Mouse (Mus musculus): Measurements from ENCODE around the gene Mlh3. TPM values are rescaled to one million over a fixed set of nuclear protein-coding genes. Genes with fewer than 3 reads are reported as not detected.
A peak's percentile ranks its signal among the peaks of the same experiment; 100 is the strongest.
"Not testable (repeated sequence)": the region's sequence is repeated elsewhere in the genome, so short reads cannot be mapped to it uniquely, and the experiment has no call there.

The Mlh3 gene
- polyA plus RNA-seq, 1 experiment from 2014 or later, result 6.8 TPM

DNA sequence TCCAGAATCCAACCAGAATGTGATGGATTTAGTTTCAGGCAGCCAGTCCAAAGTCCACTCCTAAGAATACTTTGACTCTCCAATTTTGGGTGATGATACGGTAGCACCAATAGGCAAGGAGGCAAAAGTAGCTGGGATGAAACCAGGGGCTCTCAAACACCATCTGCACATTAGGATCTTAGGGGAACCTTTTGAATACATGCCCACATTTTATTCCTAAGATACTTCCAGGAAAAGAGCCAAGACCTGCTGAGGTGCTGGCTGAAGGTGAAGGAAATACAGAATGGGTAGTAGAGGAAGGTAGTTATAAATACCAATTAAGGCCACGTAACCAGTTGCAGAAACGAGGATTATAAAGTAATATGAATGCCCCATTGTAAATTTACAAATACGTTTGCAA lies 11.4 kb upstream of the Mlh3 start:
- DNase-seq (ENCODE audit: low spot score), result not testable (repeated sequence)

DNA sequence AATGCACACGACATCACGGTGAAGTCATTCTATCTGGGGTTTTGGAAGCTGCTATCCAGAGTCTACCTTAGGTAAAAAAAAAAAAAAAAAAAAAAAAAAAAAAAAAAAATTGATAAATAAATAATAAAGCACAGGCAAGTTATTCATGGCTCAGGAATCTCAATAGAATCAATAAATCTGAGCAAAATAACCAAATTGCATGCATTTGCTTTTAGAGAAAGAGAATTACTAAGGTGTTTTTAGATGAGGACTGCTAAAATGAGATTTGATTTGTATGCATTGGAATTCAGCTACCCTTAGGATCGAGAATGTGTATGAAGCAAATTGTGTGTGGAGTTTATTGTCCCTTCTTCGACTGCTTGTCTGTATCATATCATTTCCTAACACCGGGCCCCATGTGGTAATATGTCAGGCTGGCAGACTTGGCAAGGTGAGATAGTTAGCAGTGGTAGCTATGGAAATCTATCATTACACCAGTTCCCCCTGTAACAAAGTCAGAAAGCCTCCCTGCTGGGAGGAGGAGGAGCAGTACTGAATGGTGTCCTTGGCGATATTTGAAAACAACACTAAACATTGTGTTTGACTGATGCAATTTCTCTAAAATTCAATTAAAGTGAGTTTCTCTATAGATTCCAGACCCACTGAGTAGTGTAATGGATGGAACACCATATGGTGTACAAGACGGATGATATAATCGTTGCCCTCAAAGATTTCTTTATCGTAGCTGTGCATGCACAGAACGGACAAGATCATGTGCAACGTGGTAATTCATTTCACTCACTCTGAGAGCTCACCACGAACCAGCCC lies 10.6 kb upstream of the Mlh3 start:
- no peak for DNase-seq (ENCODE audit: low spot score)

DNA sequence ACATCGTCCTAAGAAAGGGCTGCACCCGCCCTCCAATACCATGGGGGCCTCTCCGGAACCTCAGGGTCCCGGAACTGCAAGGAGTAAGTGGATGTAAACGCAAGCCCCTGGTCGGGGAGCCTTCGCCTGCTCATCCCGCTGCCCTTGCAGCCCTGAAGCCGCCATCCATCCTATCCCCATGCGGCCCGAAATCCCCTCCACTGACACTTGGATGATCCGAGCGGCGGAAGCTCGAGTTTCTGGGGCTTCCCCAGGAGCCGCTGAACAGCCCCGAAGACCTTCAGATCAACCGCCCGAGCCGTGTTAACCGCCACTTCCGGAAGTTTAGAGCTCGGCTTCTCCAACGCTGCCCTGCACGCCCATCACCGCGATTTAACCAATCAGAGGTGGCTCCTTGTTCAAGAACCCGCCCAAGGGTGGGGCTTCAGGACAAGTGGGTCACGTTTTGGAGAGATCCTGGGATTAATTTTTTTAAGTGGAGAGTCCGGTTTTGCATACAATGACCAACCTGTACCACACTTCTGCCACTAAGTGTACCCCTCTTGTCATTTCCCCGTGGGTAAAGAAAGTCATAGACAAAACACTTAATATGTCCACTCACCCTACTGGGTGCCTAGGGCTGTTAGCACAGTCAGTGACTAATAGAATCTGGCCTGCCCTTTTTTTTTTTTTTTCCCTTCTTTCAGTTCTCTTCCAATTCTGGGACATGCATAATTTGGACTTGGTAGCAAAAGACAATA lies 9.9 kb upstream of the Mlh3 start:
- DNase-seq (ENCODE audit: low spot score), result peak; percentile 97

DNA sequence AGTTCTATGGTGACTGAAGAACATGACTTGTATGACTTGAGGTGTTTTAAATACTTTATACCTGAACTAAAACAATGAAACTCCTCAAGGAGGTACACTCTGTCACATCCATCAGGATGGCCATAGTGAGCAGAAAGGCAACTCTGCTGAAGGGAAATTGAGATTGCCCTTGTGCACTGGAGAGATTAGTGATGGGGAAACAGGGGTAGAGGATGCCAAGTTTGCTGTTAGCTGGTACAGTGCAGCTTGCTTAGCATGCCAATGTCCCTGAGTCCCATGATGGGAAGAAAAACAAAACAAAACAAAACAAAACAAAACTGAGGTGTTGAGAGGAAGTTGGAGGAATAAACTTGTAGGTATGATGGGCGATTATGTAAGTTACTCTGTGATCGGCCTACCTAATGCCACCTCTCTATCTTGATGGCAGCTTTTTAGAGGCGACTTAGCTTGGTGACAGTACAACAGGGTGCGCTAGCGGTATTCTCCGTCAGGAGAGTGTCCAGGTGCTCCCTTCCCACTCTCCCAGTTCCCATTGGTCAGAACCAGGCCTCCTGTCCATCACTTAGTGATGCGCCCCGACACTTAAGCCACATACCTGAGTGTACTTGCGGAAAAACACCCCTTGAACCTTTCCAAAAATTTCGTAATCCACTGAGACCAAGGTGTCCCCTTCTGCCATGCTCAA lies 9.1 kb upstream of the Mlh3 start:
- DNase-seq (ENCODE audit: low spot score), result no peak

DNA sequence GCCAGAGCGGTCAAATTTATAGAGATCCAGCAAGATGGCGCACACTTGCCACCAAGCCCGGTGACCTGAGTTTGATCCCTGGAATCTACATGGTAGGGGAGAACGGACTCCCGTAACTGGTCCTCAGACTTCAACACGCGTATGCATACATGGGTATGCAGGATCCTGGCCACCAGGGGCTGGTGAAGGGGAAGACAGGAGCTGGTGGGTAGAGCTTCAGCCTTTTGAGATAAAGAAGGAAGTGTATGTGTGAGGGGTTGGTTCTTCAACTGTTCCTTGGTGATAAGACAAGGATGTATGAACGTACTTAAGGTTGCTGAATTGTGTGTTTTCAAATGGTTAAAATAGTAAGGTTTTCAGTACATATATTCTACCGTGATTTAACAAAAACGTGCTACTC lies 8.5 kb upstream of the Mlh3 start:
- peak; percentile 21 for DNase-seq (ENCODE audit: low spot score)

DNA sequence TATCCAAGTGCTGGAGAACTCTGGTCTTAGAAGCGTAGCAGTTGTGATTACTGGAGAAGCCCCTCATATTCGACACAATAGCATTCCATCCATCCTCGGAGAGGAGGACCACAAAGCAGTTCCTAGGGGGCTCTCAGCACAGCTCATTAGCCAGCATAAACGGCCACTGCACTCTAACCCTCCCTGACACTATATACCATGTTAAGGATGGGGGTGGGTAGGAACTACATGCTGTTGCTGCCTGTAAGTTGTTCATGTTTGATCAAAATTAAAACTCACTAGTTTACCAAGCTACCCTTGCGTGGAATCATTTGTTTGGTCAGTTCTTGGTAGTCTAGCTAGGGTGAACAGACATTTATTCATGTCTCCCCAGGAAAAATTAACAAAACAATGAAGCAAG lies 5.9 kb upstream of the Mlh3 start:
- DNase-seq (ENCODE audit: low spot score), result no peak

DNA sequence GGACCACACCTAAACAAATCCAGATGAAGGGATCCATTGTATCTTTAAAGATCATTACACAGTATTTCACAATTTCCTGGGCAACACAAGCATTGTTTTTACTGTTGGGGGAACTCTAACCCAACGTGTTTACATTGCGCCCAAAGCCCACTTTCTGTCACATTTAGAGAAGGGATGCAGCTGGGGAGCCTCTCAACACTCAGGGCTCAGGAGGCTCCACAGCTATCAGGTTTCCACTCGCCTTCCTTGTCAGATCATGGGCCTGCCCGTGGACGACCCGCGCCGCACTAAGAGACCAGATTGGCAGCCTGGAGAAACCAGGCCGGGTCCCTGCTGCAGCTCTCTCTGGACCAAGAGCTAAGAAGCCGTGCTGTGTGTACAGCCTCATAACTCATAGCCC lies 3.1 kb upstream of the Mlh3 start:
- no peak for DNase-seq (ENCODE audit: low spot score)

DNA sequence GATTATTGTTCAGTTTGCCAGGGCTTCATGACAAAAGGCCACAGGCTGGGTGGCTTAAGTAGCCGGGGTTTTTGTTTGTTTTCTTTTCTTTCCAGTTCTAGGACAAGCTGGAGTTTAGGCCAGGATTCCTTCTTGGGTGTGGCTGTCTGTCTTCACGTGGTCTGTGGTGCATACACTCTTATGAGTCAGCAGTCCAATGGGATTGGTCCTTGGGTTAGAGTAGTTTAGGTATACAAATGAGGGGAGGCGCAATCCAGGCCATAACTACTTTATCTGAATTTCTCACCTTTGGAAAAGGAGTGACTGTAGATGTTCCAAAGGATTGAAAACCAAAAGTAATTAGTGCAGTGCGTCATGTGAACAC lies 1.4 kb upstream of the Mlh3 start:
- no peak for DNase-seq (ENCODE audit: low spot score)

DNA sequence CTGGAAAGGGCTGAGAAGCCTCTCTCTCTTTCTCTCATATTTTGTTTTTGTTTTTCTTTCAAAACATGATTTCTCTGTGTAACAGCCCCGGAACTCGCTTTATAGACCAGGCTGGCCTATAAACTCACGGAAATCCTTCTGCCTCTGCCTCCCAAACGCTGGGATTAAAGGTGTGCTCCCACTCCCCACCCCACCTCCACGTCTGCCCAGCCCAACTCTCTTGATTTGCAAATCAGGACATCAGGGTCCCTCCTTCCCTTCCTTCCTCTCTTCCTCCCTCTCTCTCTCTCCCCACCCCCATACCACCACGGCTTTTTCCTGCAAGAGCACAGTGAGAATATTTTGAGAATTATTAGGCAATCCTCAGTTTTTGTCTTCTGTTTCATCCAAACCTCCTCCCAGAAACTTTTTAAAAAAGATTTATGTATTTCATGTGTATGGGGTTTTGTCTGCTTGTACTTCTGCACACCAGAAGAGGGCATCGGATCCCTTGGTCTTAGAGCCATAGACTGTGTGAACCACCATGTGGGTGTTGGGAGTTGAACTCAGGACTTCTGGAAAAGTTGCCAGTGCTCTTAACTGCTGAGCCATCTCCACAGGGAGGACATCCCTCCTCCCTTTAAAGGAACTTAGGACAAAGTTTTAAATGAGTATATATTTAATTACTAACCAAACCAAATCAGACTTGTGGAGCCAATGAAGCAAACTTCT lies 888 bp upstream of the Mlh3 start:
- DNase-seq (ENCODE audit: low spot score), result no peak

DNA sequence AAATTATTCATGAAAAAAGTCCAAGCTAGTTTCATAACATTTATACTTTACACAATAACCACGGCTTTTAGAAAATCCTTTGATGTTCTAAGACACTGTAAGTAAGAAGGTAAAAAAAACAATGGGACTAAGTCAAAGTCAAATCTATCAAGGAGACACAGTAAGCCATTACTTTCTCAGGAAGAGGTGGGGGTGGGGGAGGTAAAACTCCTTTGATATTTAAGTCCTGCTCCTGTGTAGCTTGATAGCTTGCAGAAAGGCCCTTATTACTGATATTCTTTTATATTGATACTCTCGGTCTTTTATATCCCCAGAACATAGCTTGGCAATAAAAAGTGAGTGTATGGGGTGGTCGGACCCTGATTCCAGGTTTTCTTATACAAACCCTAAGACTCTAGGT lies 578 bp downstream of the Mlh3 start:
- DNase-seq (ENCODE audit: low spot score), result no peak

DNA sequence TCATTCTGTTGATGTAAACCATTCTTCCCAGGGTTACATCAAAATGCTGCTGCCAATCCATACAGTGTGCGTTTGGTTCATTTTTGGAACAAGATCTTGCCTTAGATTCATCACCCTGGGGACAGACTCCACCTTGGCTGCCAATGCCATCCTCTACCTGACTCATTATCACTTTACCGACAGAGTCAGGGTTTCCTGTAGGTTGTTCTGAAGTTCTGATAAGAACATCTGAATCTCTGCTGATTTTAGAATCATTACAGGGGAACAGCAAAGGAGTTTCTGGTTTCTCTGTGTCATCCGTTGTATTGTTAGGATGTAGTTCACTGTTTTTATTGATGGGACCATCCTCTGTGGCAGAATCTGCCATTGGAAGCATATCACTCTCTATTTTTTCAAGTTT lies 4.2 kb downstream of the Mlh3 start:
- DNase-seq (ENCODE audit: low spot score), result no peak

DNA sequence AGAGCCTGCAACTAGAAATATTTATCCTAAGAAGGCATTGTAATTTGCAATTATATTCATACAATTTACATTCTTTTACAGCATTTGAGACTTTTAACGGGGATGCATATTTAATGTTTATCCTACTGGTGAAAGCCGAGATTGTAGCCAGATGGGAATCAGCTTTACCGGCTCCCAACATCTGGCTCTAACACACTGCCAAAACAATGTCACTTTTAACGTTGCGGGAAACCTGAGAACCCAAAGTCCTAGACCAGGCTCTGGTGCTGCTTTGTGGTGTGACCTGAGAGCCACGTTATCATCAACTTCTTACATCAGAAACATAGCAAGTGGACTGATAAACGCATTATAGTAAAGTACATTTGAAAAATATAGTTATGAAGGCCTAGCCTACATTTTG lies 5.5 kb downstream of the Mlh3 start:
- DNase-seq (ENCODE audit: low spot score), result no peak

DNA sequence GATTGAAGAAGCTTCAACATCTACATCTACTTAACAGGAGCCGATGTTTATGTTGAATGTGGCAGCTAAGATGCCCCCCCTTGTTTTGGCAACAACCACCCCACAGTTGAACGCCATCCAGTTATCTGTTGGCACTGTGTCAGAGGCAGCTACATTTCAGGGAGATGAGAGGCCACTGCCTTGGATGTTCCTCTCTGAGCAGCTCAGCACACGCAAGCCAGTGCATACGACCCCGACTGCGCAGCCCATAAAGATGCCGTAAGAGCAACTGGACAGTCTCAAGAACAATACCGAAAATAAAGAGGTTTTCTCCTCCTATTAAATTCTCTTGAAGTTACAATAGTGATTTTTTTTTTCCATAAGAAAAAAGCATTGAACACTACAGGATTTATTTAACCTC lies 5.9 kb downstream of the Mlh3 start:
- DNase-seq (ENCODE audit: low spot score), result no peak

DNA sequence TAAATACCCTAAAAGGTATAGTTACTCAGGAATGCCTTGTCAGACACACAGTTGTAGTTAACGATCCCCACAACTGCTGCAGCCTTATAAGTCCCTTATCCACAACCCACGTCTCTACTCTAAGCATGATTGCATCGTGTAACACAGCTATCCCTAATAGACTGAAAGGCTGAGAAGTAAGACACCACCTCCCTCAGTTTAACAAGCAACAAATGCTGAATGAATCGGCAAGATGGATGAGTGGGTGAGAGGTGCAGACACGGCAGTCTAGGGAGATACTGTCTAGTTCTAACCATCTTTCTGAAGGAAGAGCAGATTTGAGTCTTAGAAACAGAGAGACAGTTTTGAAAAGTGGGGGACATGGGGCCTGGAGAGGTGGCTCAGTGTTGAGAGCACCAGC lies 7.2 kb downstream of the Mlh3 start:
- DNase-seq (ENCODE audit: low spot score), result no peak

DNA sequence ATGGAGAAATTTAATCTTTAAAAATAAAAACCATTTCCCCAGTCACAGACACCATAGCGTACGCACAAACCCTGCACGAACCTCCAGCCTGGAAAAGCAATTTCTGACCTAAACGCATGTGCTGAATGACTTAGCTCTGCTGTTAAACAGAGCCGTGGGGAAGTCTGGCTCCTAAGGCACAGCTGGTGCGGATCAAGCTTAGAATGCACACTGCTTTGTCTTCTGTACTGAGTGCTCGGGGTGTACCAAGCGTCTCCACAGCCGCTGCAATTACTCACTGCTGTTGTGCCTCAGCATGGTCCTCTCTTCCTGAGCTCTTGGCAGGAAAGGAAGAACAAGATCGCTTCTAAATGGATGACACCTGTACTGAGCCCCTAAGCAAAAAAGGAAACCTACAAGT lies 7.9 kb downstream of the Mlh3 start:
- no peak for DNase-seq (ENCODE audit: low spot score)

DNA sequence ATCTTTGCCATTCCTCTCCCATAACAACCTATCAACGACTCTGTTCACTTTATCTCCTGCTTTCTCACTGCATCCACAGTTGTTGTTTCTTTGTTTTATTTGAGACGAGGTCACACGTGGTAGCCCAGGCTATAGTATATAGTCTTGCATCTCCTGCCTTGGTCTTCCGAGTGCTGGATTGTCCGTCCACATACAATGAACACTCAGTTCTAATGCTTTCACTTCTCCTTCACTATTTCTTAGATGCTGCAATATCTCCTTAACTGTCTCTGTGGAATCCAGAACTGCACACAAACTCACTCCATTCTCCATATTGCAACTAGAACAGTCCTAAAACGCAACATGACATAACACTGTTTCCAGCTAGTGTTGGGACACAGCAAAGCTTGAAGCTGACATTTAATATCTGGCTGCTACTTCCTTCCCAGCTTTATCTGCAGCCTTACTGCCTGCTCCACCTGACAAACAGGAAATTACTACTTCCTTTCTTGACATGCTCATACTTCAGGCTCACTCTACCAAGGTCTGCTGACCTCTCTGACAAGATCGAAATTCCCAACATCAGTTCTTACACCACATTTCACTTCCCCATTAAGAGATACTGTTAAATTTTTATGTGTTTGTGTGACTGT lies 13.3 kb downstream of the Mlh3 start:
- no peak for DNase-seq (ENCODE audit: low spot score)

DNA sequence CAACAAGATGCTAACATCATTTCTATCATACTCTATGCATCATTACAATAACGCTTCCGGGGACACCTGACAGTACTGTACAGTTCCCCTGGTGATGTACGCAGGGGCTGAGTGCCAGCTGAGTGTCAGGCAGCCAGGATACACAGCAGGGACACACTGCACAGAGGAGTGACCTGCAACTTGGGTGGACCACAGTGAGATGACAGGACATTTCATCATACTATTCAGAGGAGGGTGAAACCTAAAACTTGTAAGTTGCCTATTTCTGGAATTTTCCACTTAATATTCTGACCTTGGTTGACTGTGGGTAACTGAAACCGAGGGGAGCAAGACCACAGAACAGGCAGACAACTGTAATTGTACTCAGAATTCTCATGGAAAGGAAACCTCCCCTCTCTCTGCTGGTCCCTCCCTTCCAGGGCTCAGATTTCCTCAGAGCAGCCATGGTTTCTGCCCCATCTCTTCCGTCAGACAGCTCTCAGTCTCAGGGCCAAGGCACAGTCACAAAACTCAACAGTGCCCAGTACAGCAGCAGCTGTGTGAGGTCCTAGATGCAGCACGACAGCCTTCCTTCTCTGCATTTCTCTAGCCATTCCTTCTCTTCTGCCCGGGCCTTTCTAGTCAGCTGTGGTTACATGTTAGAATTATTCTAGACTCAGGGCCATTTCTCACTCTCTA lies 14.2 kb downstream of the Mlh3 start:
- DNase-seq (ENCODE audit: low spot score), result no peak

DNA sequence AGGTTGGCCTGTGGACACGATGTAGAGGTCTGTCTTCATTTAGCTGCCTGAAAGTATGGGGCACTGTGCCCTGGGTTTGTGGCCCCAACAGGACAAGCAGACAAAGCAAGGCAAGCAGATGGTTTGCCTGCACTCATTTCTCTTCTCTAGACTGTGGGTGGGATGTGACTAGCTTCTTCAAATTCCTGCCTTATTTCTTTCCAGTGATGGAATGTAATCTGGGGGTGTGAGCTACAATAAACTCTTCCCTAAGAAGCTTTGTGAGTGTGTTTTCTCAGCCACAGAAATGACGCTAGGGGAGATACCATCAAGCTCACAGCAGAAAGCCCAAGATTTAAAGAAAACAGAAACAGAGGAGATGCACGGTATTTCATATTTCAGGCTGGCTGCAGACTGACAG lies 18.3 kb downstream of the Mlh3 start:
- no peak for DNase-seq (ENCODE audit: low spot score)

DNA sequence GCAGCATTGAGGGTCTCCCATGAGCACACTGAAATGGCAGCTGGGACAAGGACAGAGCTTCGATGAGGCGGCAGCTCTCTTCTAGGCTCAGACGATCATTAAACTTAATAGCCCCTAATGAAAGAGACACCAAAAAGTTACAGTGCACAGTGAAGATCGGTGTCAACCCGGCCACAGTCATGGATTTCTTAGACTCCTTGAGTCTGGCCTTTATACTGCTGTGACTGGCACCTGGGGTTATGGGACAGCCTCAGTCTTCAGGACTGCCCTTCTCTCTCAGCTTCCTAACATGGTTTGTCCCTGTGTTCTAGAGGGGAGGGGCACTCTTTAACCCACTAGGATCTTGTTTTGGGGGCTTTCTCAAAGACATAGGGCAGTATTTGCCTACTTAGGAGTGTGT lies 32.8 kb downstream of the Mlh3 start:
- no peak for DNase-seq (ENCODE audit: low spot score)

DNA sequence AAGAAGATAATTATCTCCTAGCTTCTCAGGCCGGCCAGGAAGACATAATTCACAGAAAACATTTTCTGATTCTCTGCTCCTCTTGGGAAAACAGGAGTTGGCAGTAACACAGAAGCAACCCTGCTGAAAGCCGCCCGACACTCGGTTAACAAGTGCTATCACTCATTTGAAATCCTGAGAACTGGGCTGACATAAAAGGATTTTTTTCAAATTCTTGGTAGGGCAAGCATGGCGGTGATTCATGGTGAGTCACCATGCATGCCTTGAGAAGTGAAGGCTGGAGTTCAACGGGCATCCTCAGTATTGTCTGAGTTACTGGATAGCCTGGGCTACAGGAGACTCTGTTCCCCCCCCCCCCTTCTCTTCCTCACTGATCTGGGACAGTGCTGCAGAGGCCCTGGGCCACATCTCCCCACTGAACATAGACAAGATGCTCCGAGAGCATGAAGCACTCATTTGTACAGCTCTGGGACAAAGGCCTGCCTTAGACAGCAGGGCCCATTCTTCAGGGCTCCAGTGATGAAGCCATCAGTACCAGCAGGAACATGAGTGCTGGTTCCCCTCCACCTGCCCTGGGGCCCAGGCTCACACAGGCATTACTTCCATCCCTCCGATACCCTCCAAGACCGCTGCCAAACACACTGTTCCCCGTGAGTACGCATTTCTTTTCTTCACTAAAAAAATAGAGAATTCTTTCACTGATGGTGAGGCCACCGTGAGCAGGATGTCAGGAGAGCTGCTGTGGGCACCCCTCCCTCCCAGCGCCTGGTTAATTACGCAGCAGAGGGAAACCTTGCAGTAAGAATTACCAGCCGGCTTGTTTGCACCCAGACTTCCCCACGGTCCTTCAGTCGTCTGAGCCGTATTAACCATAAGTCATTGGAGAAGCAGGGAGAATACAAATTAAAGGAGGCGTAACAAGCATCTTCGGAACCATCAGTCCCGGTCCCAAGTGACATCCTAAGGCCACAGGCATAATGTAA lies 36.7 kb downstream of the Mlh3 start:
- DNase-seq (ENCODE audit: low spot score), result no peak

Data from thymus, postnatal 0 days (tissue).